12 mouse cellular contexts compared by ENCODE assay signal in genomic region chr6:73334995-73335394, GRCm38 (mm10).
DNase-seq lines count a peak whose midpoint lies in the region; ATAC-seq and TF ChIP-seq lines count a peak whose summit lies in the region.
"Had no signal": no experiment of that assay in that cellular context is flagged by ENCODE, and none has a peak within 500 bp of the region (broad histone marks: within the 10 kb centered on the region; RNA-seq: fewer than 3 reads in every experiment).

No protein-coding gene starts in this region.

- H3K27ac ChIP-seq in kidney, postnatal 0 days = no peak overlapping the region
- no peak overlapping the region for H3K27ac ChIP-seq in kidney, embryonic 15.5 days
- H3K27ac ChIP-seq: forebrain, embryonic 15.5 days; heart, embryonic 10.5 days; limb, embryonic 13.5 days had no signal

- no peak overlapping the region for H3K4me3 ChIP-seq in kidney, postnatal 0 days (replicated peaks; ENCODE audit: low read depth, low read length)
- no peak overlapping the region for H3K4me3 ChIP-seq in kidney, embryonic 15.5 days (replicated peaks)
- H3K4me3 ChIP-seq: forebrain, embryonic 15.5 days; heart, embryonic 10.5 days; limb, embryonic 13.5 days had no signal

- H3K9ac ChIP-seq in kidney, postnatal 0 days (ENCODE audit: low read depth, low read length) = no peak overlapping the region
- no peak overlapping the region for H3K9ac ChIP-seq in kidney, embryonic 15.5 days
- H3K9ac ChIP-seq: forebrain, embryonic 15.5 days; limb, embryonic 13.5 days had no signal

- peak; percentile 37 to 47 for DNase-seq in cerebellum, postnatal 10 days
- no peak for DNase-seq in cerebellum, adult 9-10 months
- DNase-seq in kidney, postnatal 0 days (ENCODE audit: low spot score) = peak; percentile 50
- peak; percentile 32 to 33 for DNase-seq in right cerebral cortex, adult 2 months (ENCODE audit: low spot score in 2 of 2)
- DNase-seq in right cerebral cortex, postnatal 36 days (ENCODE audit: low spot score in 2 of 2) = no peak
- peak; percentile 34 for DNase-seq in retina, embryonic 14.5 days (ENCODE audit: low spot score)
- no peak for DNase-seq in lung, postnatal 36 days
- DNase-seq: cerebellum, postnatal 36 days had no signal

- H3K9me3 ChIP-seq in kidney, postnatal 0 days (replicated peaks; ENCODE audit: low read length) = no peaks in the 10 kb centered on the region
- H3K9me3 ChIP-seq in kidney, embryonic 15.5 days (replicated peaks) = no peaks in the 10 kb centered on the region
- H3K9me3 ChIP-seq: forebrain, embryonic 15.5 days; heart, embryonic 10.5 days; limb, embryonic 13.5 days had no signal

- H3K27me3 ChIP-seq in kidney, postnatal 0 days (ENCODE audit: insufficient read depth, low read length) = no peaks in the 10 kb centered on the region
- no peaks in the 10 kb centered on the region for H3K27me3 ChIP-seq in kidney, embryonic 15.5 days
- H3K27me3 ChIP-seq: forebrain, embryonic 15.5 days; limb, embryonic 13.5 days had no signal

- H3K4me1 ChIP-seq in kidney, postnatal 0 days (replicated peaks; ENCODE audit: insufficient read depth, low read length) = no peaks in the 10 kb centered on the region
- H3K4me1 ChIP-seq in kidney, embryonic 15.5 days = no peaks in the 10 kb centered on the region
- H3K4me1 ChIP-seq: forebrain, embryonic 15.5 days; heart, embryonic 10.5 days; limb, embryonic 13.5 days had no signal

- no peaks in the 10 kb centered on the region for H3K36me3 ChIP-seq in kidney, postnatal 0 days (ENCODE audit: insufficient read depth, low read length)
- H3K36me3 ChIP-seq in kidney, embryonic 15.5 days = no peaks in the 10 kb centered on the region
- H3K36me3 ChIP-seq: forebrain, embryonic 15.5 days; heart, embryonic 10.5 days; limb, embryonic 13.5 days had no signal

- ATAC-seq in kidney, postnatal 0 days (replicated peaks; ENCODE audit: low FRiP score, low read depth) = no peak
- ATAC-seq in kidney, embryonic 15.5 days (replicated peaks; ENCODE audit: low FRiP score) = no peak
- ATAC-seq: forebrain, embryonic 15.5 days had no signal

- TF ChIP-seq CTCF in kidney, postnatal 0 days (IDR thresholded peaks at IDR 0.05; ENCODE audit: low read depth) = peak; percentile 59

- whole genome bisulfite sequencing in kidney, postnatal 0 days = 56% methylated on average over 6 of the region's 6 CpGs
- 63% methylated on average over 6 of the region's 6 CpGs for WGBS in kidney, embryonic 15.5 days

- H3K4me2 ChIP-seq in kidney, postnatal 0 days (ENCODE audit: low read length) = no peak overlapping the region
- no peak overlapping the region for H3K4me2 ChIP-seq in kidney, embryonic 15.5 days
- H3K4me2 ChIP-seq: forebrain, embryonic 15.5 days; limb, embryonic 13.5 days had no signal

Comparison
In these comparisons a context has a peak if more than half of its experiments do, and no peak if none do; other contexts are left out.
1. DNase-seq: peak in cerebellum, postnatal 10 days (2 of 2), kidney, postnatal 0 days (single experiment), right cerebral cortex, adult 2 months (2 of 2) and retina, embryonic 14.5 days (single experiment); none in cerebellum, adult 9-10 months (single experiment), right cerebral cortex, postnatal 36 days (0 of 2) and lung, postnatal 36 days (single experiment).